Mouse (Mus musculus): ENCODE measurements at regions not wholly inside any gene's neighbourhood (a gene's known extent, or its start where the extent isn't known, plus 50 kb on each side); places are given as distances from the start of the nearest gene placed in this dataset.

- WGBS = 93% methylated on average over 2 of the region's 2 CpGs
- H3K4me2 ChIP-seq (ENCODE audit: low read length) = no peak overlapping the region
- no peaks in the 10 kb centered on the region for H3K27me3 ChIP-seq (replicated peaks; ENCODE audit: control insufficient read depth, insufficient read depth, low read length)
- no peak for ATAC-seq
- no peak overlapping the region for H3K27ac ChIP-seq (ENCODE audit: low read depth, low read length)
- no peak overlapping the region for H3K4me3 ChIP-seq (ENCODE audit: low read length)
- no peaks in the 10 kb centered on the region for H3K4me1 ChIP-seq (ENCODE audit: control insufficient read depth, insufficient read depth, low read depth, low read length)
- no peaks in the 10 kb centered on the region for H3K36me3 ChIP-seq (ENCODE audit: control insufficient read depth, insufficient read depth, low read length)
- H3K9me3 ChIP-seq (ENCODE audit: control insufficient read depth, low read length) = no peaks in the 10 kb centered on the region
- no peak overlapping the region for H3K9ac ChIP-seq (ENCODE audit: low read depth, low read length)
These were observed 564.7 kb upstream of the Intu start for GRCm38 (mm10) chr3:39966390-39966789.

- H3K36me3 ChIP-seq (ENCODE audit: control insufficient read depth, insufficient read depth, low read length) = no peaks in the 10 kb centered on the region
- no peak overlapping the region for H3K4me3 ChIP-seq (ENCODE audit: low read length)
- H3K4me1 ChIP-seq (ENCODE audit: control insufficient read depth, insufficient read depth, low read depth, low read length) = no peaks in the 10 kb centered on the region
- no peak overlapping the region for H3K9ac ChIP-seq (ENCODE audit: low read depth, low read length)
- H3K9me3 ChIP-seq (ENCODE audit: control insufficient read depth, low read length) = no peaks in the 10 kb centered on the region
- H3K4me2 ChIP-seq (ENCODE audit: low read length) = no peak overlapping the region
- no peak overlapping the region for H3K27ac ChIP-seq (ENCODE audit: low read depth, low read length)
- H3K27me3 ChIP-seq (replicated peaks; ENCODE audit: control insufficient read depth, insufficient read depth, low read length) = no peaks in the 10 kb centered on the region
- ATAC-seq = no peak
- 97% methylated on average over 2 of the region's 2 CpGs for WGBS
These were observed 554.1 kb upstream of the Intu start for GRCm38 (mm10) chr3:39976937-39977336.

- Histone ChIP-seq H3K4me1 (ENCODE audit: control insufficient read depth, insufficient read depth, low read depth, low read length) (no peaks in the 10 kb centered on the region), H3K9ac (ENCODE audit: low read depth, low read length) (no peak overlapping the region), H3K27ac (ENCODE audit: low read depth, low read length) (no peak overlapping the region), H3K4me2 (ENCODE audit: low read length) (no peak overlapping the region), H3K27me3 (replicated peaks; ENCODE audit: control insufficient read depth, insufficient read depth, low read length) (no peaks in the 10 kb centered on the region), H3K9me3 (ENCODE audit: control insufficient read depth, low read length) (no peaks in the 10 kb centered on the region), H3K36me3 (ENCODE audit: control insufficient read depth, insufficient read depth, low read length) (no peaks in the 10 kb centered on the region), H3K4me3 (ENCODE audit: low read length) (no peak overlapping the region)
- WGBS = 20% methylated on average over 3 of the region's 3 CpGs
- ATAC-seq = no peak
These were observed 552.0 kb upstream of the Intu start for GRCm38 (mm10) chr3:39978916-39979679.

GRCm38 (mm10) chr3:39982656-39983055 is 548.4 kb upstream of the Intu start:
- no peak overlapping the region for H3K9ac ChIP-seq (ENCODE audit: low read depth, low read length)

GRCm38 (mm10) chr3:39987710-39988109 is 543.4 kb upstream of the Intu start:
- 96% methylated on average over 1 of the region's 1 CpGs for WGBS
- Histone ChIP-seq H3K27me3 (replicated peaks; ENCODE audit: control insufficient read depth, insufficient read depth, low read length) (no peaks in the 10 kb centered on the region), H3K4me1 (ENCODE audit: control insufficient read depth, insufficient read depth, low read depth, low read length) (no peaks in the 10 kb centered on the region), H3K27ac (ENCODE audit: low read depth, low read length) (no peak overlapping the region), H3K4me2 (ENCODE audit: low read length) (no peak overlapping the region), H3K9me3 (ENCODE audit: control insufficient read depth, low read length) (peaks cover 4% of the 10 kb centered on the region; the same call in 1 of the 2 replicates), H3K9ac (ENCODE audit: low read depth, low read length) (no peak overlapping the region), H3K36me3 (ENCODE audit: control insufficient read depth, insufficient read depth, low read length) (no peaks in the 10 kb centered on the region), H3K4me3 (ENCODE audit: low read length) (no peak overlapping the region)
- ATAC-seq = no peak

More at GRCm38 (mm10) chr3:39982656-39983055, 548.4 kb upstream of the Intu start:
- no peak for ATAC-seq
- Histone ChIP-seq H3K4me2 (ENCODE audit: low read length) (no peak overlapping the region), H3K27me3 (replicated peaks; ENCODE audit: control insufficient read depth, insufficient read depth, low read length) (no peaks in the 10 kb centered on the region), H3K9me3 (ENCODE audit: control insufficient read depth, low read length) (no peaks in the 10 kb centered on the region), H3K36me3 (ENCODE audit: control insufficient read depth, insufficient read depth, low read length) (no peaks in the 10 kb centered on the region), H3K4me3 (ENCODE audit: low read length) (no peak overlapping the region), H3K4me1 (ENCODE audit: control insufficient read depth, insufficient read depth, low read depth, low read length) (no peaks in the 10 kb centered on the region), H3K27ac (ENCODE audit: low read depth, low read length) (no peak overlapping the region)

- Histone ChIP-seq H3K27me3 (replicated peaks; ENCODE audit: control insufficient read depth, insufficient read depth, low read length) (no peaks in the 10 kb centered on the region), H3K9ac (ENCODE audit: low read depth, low read length) (no peak overlapping the region), H3K4me1 (ENCODE audit: control insufficient read depth, insufficient read depth, low read depth, low read length) (no peaks in the 10 kb centered on the region), H3K4me3 (ENCODE audit: low read length) (no peak overlapping the region), H3K4me2 (ENCODE audit: low read length) (no peak overlapping the region), H3K9me3 (ENCODE audit: control insufficient read depth, low read length) (no peaks in the 10 kb centered on the region), H3K36me3 (ENCODE audit: control insufficient read depth, insufficient read depth, low read length) (no peaks in the 10 kb centered on the region), H3K27ac (ENCODE audit: low read depth, low read length) (no peak overlapping the region)
- WGBS = 33% methylated on average over 5 of the region's 5 CpGs
- ATAC-seq = no peak
These were observed 532.5 kb upstream of the Intu start for GRCm38 (mm10) chr3:39998628-39999027.

- no peak overlapping the region for H3K4me2 ChIP-seq (ENCODE audit: low read length)
- no peak for ATAC-seq
- H3K27me3 ChIP-seq (replicated peaks; ENCODE audit: control insufficient read depth, insufficient read depth, low read length) = no peaks in the 10 kb centered on the region
- no peaks in the 10 kb centered on the region for H3K36me3 ChIP-seq (ENCODE audit: control insufficient read depth, insufficient read depth, low read length)
- H3K9me3 ChIP-seq (ENCODE audit: control insufficient read depth, low read length) = no peaks in the 10 kb centered on the region
- no peaks in the 10 kb centered on the region for H3K4me1 ChIP-seq (ENCODE audit: control insufficient read depth, insufficient read depth, low read depth, low read length)
- H3K4me3 ChIP-seq (ENCODE audit: low read length) = no peak overlapping the region
- H3K9ac ChIP-seq (ENCODE audit: low read depth, low read length) = no peak overlapping the region
- H3K27ac ChIP-seq (ENCODE audit: low read depth, low read length) = no peak overlapping the region
- WGBS = 69% methylated on average over 1 of the region's 1 CpGs
These were observed 531.2 kb upstream of the Intu start for GRCm38 (mm10) chr3:39999846-40000245.

GRCm38 (mm10) chr3:40002838-40003237 is 528.2 kb upstream of the Intu start:
- WGBS = 86% methylated on average over 3 of the region's 3 CpGs
- Histone ChIP-seq H3K4me2 (ENCODE audit: low read length) (no peak overlapping the region), H3K4me1 (ENCODE audit: control insufficient read depth, insufficient read depth, low read depth, low read length) (no peaks in the 10 kb centered on the region), H3K27ac (ENCODE audit: low read depth, low read length) (no peak overlapping the region), H3K27me3 (replicated peaks; ENCODE audit: control insufficient read depth, insufficient read depth, low read length) (no peaks in the 10 kb centered on the region), H3K9ac (ENCODE audit: low read depth, low read length) (no peak overlapping the region), H3K36me3 (ENCODE audit: control insufficient read depth, insufficient read depth, low read length) (no peaks in the 10 kb centered on the region), H3K4me3 (ENCODE audit: low read length) (no peak overlapping the region), H3K9me3 (ENCODE audit: control insufficient read depth, low read length) (no peaks in the 10 kb centered on the region)
- no peak for ATAC-seq

- Histone ChIP-seq H3K9ac (ENCODE audit: low read depth, low read length) (no peak overlapping the region), H3K9me3 (ENCODE audit: control insufficient read depth, low read length) (no peaks in the 10 kb centered on the region), H3K4me3 (ENCODE audit: low read length) (no peak overlapping the region), H3K4me2 (ENCODE audit: low read length) (no peak overlapping the region), H3K27ac (ENCODE audit: low read depth, low read length) (no peak overlapping the region), H3K36me3 (ENCODE audit: control insufficient read depth, insufficient read depth, low read length) (no peaks in the 10 kb centered on the region), H3K27me3 (replicated peaks; ENCODE audit: control insufficient read depth, insufficient read depth, low read length) (no peaks in the 10 kb centered on the region), H3K4me1 (ENCODE audit: control insufficient read depth, insufficient read depth, low read depth, low read length) (no peaks in the 10 kb centered on the region)
- ATAC-seq = no peak
- WGBS = 72% methylated on average over 5 of the region's 5 CpGs
These were observed 521.0 kb upstream of the Intu start for GRCm38 (mm10) chr3:40010051-40010450.

Measured in hindbrain, embryonic 16.5 days (tissue).